Mouse (Mus musculus) T-helper 1 cell (primary cell): ENCODE measurements around the gene Rxfp2.

Experiments used
- in situ Hi-C: fragments of 300-600 bp; cut with MboI, MseI; formaldehyde crosslinking; loops from one replicate; pipeline ENCODE4 v1.15.1; 2025; ENCODE audit warnings: high pct_unique_total_duplicates

Rxfp2 gene

GRCm38 (mm10) chr5:150018656-150019055, at the start of gene Rxfp2:
Rxfp2 (plus strand) TSS chr5:150018675.
- in situ Hi-C loops: loop anchor here (10.0 kb wide), 1 partner anchor 644 kb away; no protein-coding TSS in a partner anchor

GRCm38 (mm10) chr5:149970261-149970660, 48.2 kb upstream of the Rxfp2 start:
- in situ Hi-C loops: no loop called here

- in situ Hi-C loops: no loop called here
These were observed 41.4 kb upstream of the Rxfp2 start for GRCm38 (mm10) chr5:149977027-149977426.

- in situ Hi-C loops: loop anchor here (10.0 kb wide), 1 partner anchor 1341 kb away; no protein-coding TSS in a partner anchor
These were observed 34.9 kb upstream of the Rxfp2 start for GRCm38 (mm10) chr5:149983621-149984020.

GRCm38 (mm10) chr5:149994578-149994977, 23.9 kb upstream of the Rxfp2 start:
- in situ Hi-C loops: no loop called here

- in situ Hi-C loops: no loop called here
These were observed 21.9 kb upstream of the Rxfp2 start for GRCm38 (mm10) chr5:149996614-149997013.

- in situ Hi-C loops: no loop called here
These were observed 21.0 kb upstream of the Rxfp2 start for GRCm38 (mm10) chr5:149997321-149998034.

GRCm38 (mm10) chr5:149998311-149998710, 20.2 kb upstream of the Rxfp2 start:
- in situ Hi-C loops: no loop called here

- in situ Hi-C loops: no loop called here
These were observed 13.1 kb upstream of the Rxfp2 start for GRCm38 (mm10) chr5:150005355-150005754.

GRCm38 (mm10) chr5:150016861-150017260, 1.6 kb upstream of the Rxfp2 start:
- in situ Hi-C loops: loop anchor here (10.0 kb wide), 1 partner anchor 642 kb away; no protein-coding TSS in a partner anchor

GRCm38 (mm10) chr5:150017672-150018071, 803 bp upstream of the Rxfp2 start:
- in situ Hi-C loops: loop anchor here (10.0 kb wide), 1 partner anchor 643 kb away; no protein-coding TSS in a partner anchor

- in situ Hi-C loops: no loop called here
These were observed 2.4 kb downstream of the Rxfp2 start for GRCm38 (mm10) chr5:150020851-150021250.

GRCm38 (mm10) chr5:150021805-150022204, 3.3 kb downstream of the Rxfp2 start:
- in situ Hi-C loops: no loop called here

- in situ Hi-C loops: no loop called here
These were observed 4.1 kb downstream of the Rxfp2 start for GRCm38 (mm10) chr5:150022556-150022955.

GRCm38 (mm10) chr5:150023476-150023875, 5.0 kb downstream of the Rxfp2 start:
- in situ Hi-C loops: no loop called here

- in situ Hi-C loops: no loop called here
These were observed 5.7 kb downstream of the Rxfp2 start for GRCm38 (mm10) chr5:150024188-150024587.

- in situ Hi-C loops: no loop called here
These were observed 6.4 kb downstream of the Rxfp2 start for GRCm38 (mm10) chr5:150024901-150025300.

- in situ Hi-C loops: no loop called here
These were observed 6.9 kb downstream of the Rxfp2 start for GRCm38 (mm10) chr5:150025326-150025725.

GRCm38 (mm10) chr5:150026509-150027087, 8.1 kb downstream of the Rxfp2 start:
- in situ Hi-C loops: no loop called here

- in situ Hi-C loops: no loop called here
These were observed 12.7 kb downstream of the Rxfp2 start for GRCm38 (mm10) chr5:150031201-150031600.

- in situ Hi-C loops: no loop called here
These were observed 13.2 kb downstream of the Rxfp2 start for GRCm38 (mm10) chr5:150031634-150032033.

- in situ Hi-C loops: no loop called here
These were observed 13.6 kb downstream of the Rxfp2 start for GRCm38 (mm10) chr5:150032075-150032492.

- in situ Hi-C loops: no loop called here
These were observed 17.8 kb downstream of the Rxfp2 start for GRCm38 (mm10) chr5:150036286-150036685.
